Mouse (Mus musculus) limb, embryonic 13.5 days (tissue): ENCODE measurements around the gene Gstt4. TPM values are rescaled to one million over a fixed set of nuclear protein-coding genes. Genes with fewer than 3 reads are reported as not detected.

ENCODE experiments used
- ATAC-seq: fragments of 200-750 bp; cut with Nextera tagmentation; 2 replicates; pipeline ENCODE4 v1.8.0; 2017; ENCODE audit warnings: low read depth, moderate number of reproducible peaks, moderate TSS enrichment; ENCODE audit not compliant: low FRiP score
- H3K27ac ChIP-seq: fragments of 300-500 bp; sonication (generic); 2 replicates; pipeline ENCODE4 v1.5.1; 2015; ENCODE audit warnings: inconsistent platforms, mild to moderate bottlenecking, moderate library complexity
- H3K27me3 ChIP-seq: fragments of 300-500 bp; sonication (generic); 2 replicates; pipeline ENCODE4 v1.6.1; 2015; ENCODE audit warnings: mild to moderate bottlenecking, inconsistent platforms
- H3K36me3 ChIP-seq: fragments of 300-500 bp; sonication (generic); 2 replicates; pipeline ENCODE4 v1.6.1; 2015; ENCODE audit warnings: inconsistent platforms, mild to moderate bottlenecking, moderate library complexity
- H3K4me1 ChIP-seq: fragments of 300-500 bp; sonication (generic); 2 replicates; pipeline ENCODE4 v1.6.1; 2015; ENCODE audit warnings: inconsistent platforms
- H3K4me2 ChIP-seq: fragments of 300-500 bp; sonication (generic); replicated peaks from 2 replicates; pipeline ENCODE4 v1.6.1; 2015; ENCODE audit warnings: inconsistent platforms, mild to moderate bottlenecking, moderate library complexity
- H3K4me3 ChIP-seq: fragments of 300-500 bp; sonication (generic); 2 replicates; pipeline ENCODE4 v1.5.1; 2015; ENCODE audit warnings: moderate library complexity, mild to moderate bottlenecking, inconsistent platforms
- H3K9ac ChIP-seq: fragments of 300-500 bp; sonication (generic); 2 replicates; pipeline ENCODE4 v1.6.1; 2015; ENCODE audit warnings: mild to moderate bottlenecking, inconsistent platforms
- H3K9me3 ChIP-seq: fragments of 300-500 bp; sonication (generic); 2 replicates; pipeline ENCODE4 v1.6.1; 2016; ENCODE audit warnings: inconsistent platforms
- WGBS: fragments of 180-500 bp; shearing (Covaris S2); methylation state at CpG from one replicate; pipeline ENCODE4 v1.1.7; 2015; 5-methylcytosine and 5-hydroxymethylcytosine counted together
- polyA plus RNA-seq: library from polyadenylated mRNA; unstranded; fragments of >200 nt; fragmentation: Nextera tagmentation; extraction: Ambion mirVana; gene quantifications from 2 replicates; pipeline ENCODE4 v1.2.1, GENCODE M21; 2015

Gene Gstt4
- polyA plus RNA-seq, 1 experiment from 2014 or later: not detected

GRCm38 (mm10) chr10:75834250-75834649 is 11.9 kb upstream of the Gstt4 start:
- no peaks in the 10 kb centered on the region for H3K36me3 ChIP-seq
- peaks cover 39% of the 10 kb centered on the region for H3K4me1 ChIP-seq
- peak overlapping the region; percentile 48; the same call in 1 of the 2 replicates for H3K27ac ChIP-seq
- peaks cover 20% of the 10 kb centered on the region for H3K27me3 ChIP-seq
- peak overlapping the region; percentile 76 for H3K4me2 ChIP-seq
- no peak for ATAC-seq
- H3K9me3 ChIP-seq: no peaks in the 10 kb centered on the region
- H3K4me3 ChIP-seq: peak overlapping the region; percentile 42
- H3K9ac ChIP-seq: peak overlapping the region; percentile 55
- 3% methylated on average over 21 of the region's 21 CpGs for WGBS

DNA sequence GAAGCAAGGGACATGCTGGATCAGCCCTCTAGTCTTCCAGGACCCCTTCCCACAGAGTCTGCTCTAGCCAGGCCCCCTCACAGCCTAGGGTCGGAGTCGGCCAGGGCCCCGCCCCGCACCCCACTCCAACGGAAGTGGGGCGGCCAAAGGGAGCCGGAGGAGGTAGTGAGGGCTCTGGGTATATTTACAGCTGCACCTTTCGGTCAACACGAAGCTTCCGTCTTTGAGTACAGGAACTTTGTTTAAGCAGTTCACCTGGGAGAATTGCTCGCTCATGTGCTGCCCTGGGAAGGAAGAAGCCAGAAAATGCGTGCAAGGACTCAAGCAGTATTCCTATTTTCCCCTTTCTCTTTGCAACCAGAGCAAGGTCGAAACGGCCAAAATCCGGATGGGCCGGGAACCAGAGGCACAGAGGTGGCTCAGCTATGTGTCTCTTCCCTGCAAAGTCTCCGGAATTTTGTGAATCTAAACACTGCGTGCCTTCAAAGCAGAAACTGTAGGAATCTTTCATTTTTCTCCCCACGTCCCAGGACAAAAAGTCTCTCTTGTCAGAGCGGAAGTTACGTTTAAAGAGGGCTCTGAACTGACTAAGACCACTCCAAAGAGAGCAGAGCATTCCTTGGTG is 11.2 kb upstream of the Gstt4 start:
- WGBS: 15% methylated on average over 21 of the region's 21 CpGs
- Histone ChIP-seq H3K9ac (peak overlapping the region; percentile 55), H3K4me3 (peak overlapping the region; percentile 42), H3K36me3 (no peaks in the 10 kb centered on the region), H3K27ac (peak overlapping the region; percentile 48; the same call in 1 of the 2 replicates), H3K4me2 (peak overlapping the region; percentile 76), H3K27me3 (peaks cover 20% of the 10 kb centered on the region), H3K4me1 (peaks cover 37% of the 10 kb centered on the region), H3K9me3 (no peaks in the 10 kb centered on the region)
- no peak for ATAC-seq

DNA sequence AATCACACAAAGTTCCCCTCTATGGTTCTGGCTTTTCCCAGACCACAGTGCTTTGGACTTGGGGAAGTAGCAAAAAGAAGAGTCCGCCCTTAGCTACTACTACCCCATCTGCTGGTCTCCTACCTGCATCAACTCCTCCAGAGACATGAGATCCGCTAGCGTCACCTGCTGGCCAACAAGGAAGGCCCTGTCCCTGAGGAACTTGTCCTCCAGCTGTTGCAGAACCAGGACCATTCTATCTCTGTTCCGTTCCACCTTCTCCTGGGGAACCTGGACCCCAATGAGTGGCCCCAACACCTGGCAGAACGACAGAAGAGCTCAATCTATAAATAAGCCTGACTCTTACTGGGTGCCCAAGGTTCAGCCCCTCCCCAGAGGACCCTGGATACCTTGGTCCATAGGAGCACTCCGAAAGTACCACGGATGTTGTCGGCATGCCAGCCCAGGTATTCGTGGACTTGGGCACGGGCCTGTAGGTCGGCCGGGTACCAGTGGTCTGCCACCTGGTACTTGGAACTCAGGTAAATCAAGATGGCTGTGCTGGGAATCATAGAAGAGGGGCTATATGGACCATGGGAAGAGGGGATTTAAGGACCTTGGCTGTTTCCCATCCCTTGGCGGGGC is 10.0 kb upstream of the Gstt4 start:
- peaks cover 20% of the 10 kb centered on the region for H3K27me3 ChIP-seq
- no peaks in the 10 kb centered on the region for H3K36me3 ChIP-seq
- 67% methylated on average over 13 of the region's 13 CpGs for WGBS
- H3K4me3 ChIP-seq: no peak overlapping the region
- peaks cover 31% of the 10 kb centered on the region for H3K4me1 ChIP-seq
- ATAC-seq: no peak
- H3K9me3 ChIP-seq: no peaks in the 10 kb centered on the region
- no peak overlapping the region for H3K27ac ChIP-seq
- no peak overlapping the region for H3K4me2 ChIP-seq
- no peak overlapping the region for H3K9ac ChIP-seq

- H3K36me3 ChIP-seq: no peaks in the 10 kb centered on the region
- no peak overlapping the region for H3K9ac ChIP-seq
- no peak overlapping the region for H3K4me3 ChIP-seq
- no peak overlapping the region for H3K4me2 ChIP-seq
- H3K27ac ChIP-seq: no peak overlapping the region
- no peak for ATAC-seq
- WGBS: 74% methylated on average over 2 of the region's 2 CpGs
- H3K4me1 ChIP-seq: peaks cover 19% of the 10 kb centered on the region; the same call in 1 of the 2 replicates
- no peaks in the 10 kb centered on the region for H3K9me3 ChIP-seq
- H3K27me3 ChIP-seq: peaks cover 20% of the 10 kb centered on the region
Measured at GRCm38 (mm10) chr10:75830275-75830670, 7.9 kb upstream of the Gstt4 start.

GRCm38 (mm10) chr10:75829529-75830274 is 7.4 kb upstream of the Gstt4 start:
- no peaks in the 10 kb centered on the region for H3K9me3 ChIP-seq
- ATAC-seq: no peak
- H3K27ac ChIP-seq: no peak overlapping the region
- no peak overlapping the region for H3K4me2 ChIP-seq
- H3K4me3 ChIP-seq: no peak overlapping the region
- H3K9ac ChIP-seq: no peak overlapping the region
- peaks cover 15% of the 10 kb centered on the region; the same call in 1 of the 2 replicates for H3K4me1 ChIP-seq
- H3K27me3 ChIP-seq: peaks cover 20% of the 10 kb centered on the region
- WGBS: 76% methylated on average over 2 of the region's 2 CpGs
- H3K36me3 ChIP-seq: no peaks in the 10 kb centered on the region

GRCm38 (mm10) chr10:75828500-75828931 is 6.2 kb upstream of the Gstt4 start:
- ATAC-seq: no peak
- no peak overlapping the region for H3K4me3 ChIP-seq

GRCm38 (mm10) chr10:75827668-75828360 is 5.5 kb upstream of the Gstt4 start:
- H3K9me3 ChIP-seq: no peaks in the 10 kb centered on the region
- 86% methylated on average over 4 of the region's 4 CpGs for WGBS
- peaks cover 6% of the 10 kb centered on the region; the same call in 1 of the 2 replicates for H3K27me3 ChIP-seq
- H3K27ac ChIP-seq: no peak overlapping the region
- H3K36me3 ChIP-seq: no peaks in the 10 kb centered on the region
- H3K4me3 ChIP-seq: no peak overlapping the region
- no peak overlapping the region for H3K4me2 ChIP-seq
- no peak overlapping the region for H3K9ac ChIP-seq
- ATAC-seq: no peak
- H3K4me1 ChIP-seq: peaks cover 6% of the 10 kb centered on the region; the same call in 1 of the 2 replicates

More at GRCm38 (mm10) chr10:75828500-75828931, 6.2 kb upstream of the Gstt4 start:
- no peak overlapping the region for H3K27ac ChIP-seq
- peaks cover 10% of the 10 kb centered on the region; the same call in 1 of the 2 replicates for H3K4me1 ChIP-seq
- no peak overlapping the region for H3K9ac ChIP-seq
- H3K27me3 ChIP-seq: peaks cover 13% of the 10 kb centered on the region; the same call in 1 of the 2 replicates
- no peaks in the 10 kb centered on the region for H3K9me3 ChIP-seq
- no peak overlapping the region for H3K4me2 ChIP-seq
- H3K36me3 ChIP-seq: no peaks in the 10 kb centered on the region

GRCm38 (mm10) chr10:75824530-75824929 is 2.2 kb upstream of the Gstt4 start:
- WGBS: 77% methylated on average over 4 of the region's 4 CpGs
- Histone ChIP-seq H3K4me3 (no peak overlapping the region), H3K9me3 (no peaks in the 10 kb centered on the region), H3K4me2 (no peak overlapping the region), H3K36me3 (no peaks in the 10 kb centered on the region), H3K9ac (no peak overlapping the region), H3K27me3 (no peaks in the 10 kb centered on the region), H3K4me1 (peaks cover 6% of the 10 kb centered on the region; the same call in 1 of the 2 replicates), H3K27ac (no peak overlapping the region)
- ATAC-seq: no peak

DNA sequence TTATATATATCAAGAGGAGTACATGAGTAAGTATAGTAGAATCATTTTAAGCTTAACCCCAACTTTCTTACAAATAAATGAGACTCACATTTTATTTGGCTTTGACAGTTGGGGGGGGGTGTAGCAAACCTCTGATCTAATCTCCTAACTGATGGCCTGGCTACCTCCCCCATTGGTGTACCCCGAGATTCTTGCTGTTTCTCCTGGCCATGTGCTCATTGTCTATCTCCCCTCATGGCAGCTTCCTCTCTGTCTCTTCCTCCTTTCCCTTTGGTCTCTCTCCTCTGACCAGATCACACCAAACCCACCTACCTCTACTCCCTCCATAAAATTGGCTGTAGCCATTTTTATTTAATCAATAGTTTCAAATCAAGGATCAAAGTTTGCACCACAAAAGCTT is 1.4 kb upstream of the Gstt4 start:
- Histone ChIP-seq H3K27me3 (no peaks in the 10 kb centered on the region), H3K27ac (no peak overlapping the region), H3K36me3 (no peaks in the 10 kb centered on the region), H3K9ac (no peak overlapping the region), H3K4me2 (no peak overlapping the region), H3K9me3 (no peaks in the 10 kb centered on the region), H3K4me3 (no peak overlapping the region), H3K4me1 (peaks cover 6% of the 10 kb centered on the region; the same call in 1 of the 2 replicates)
- no peak for ATAC-seq
- 96% methylated on average over 1 of the region's 1 CpGs for WGBS

GRCm38 (mm10) chr10:75819882-75820281 is 2.5 kb downstream of the Gstt4 start:
- no peak overlapping the region for H3K27ac ChIP-seq
- no peaks in the 10 kb centered on the region for H3K27me3 ChIP-seq
- ATAC-seq: no peak
- H3K9ac ChIP-seq: no peak overlapping the region
- no peak overlapping the region for H3K4me2 ChIP-seq
- H3K4me1 ChIP-seq: no peaks in the 10 kb centered on the region
- 82% methylated on average over 5 of the region's 5 CpGs for WGBS
- H3K36me3 ChIP-seq: no peaks in the 10 kb centered on the region
- no peak overlapping the region for H3K4me3 ChIP-seq
- H3K9me3 ChIP-seq: no peaks in the 10 kb centered on the region

GRCm38 (mm10) chr10:75818641-75819040 is 3.7 kb downstream of the Gstt4 start:
- no peak overlapping the region for H3K4me3 ChIP-seq
- no peak overlapping the region for H3K4me2 ChIP-seq
- 63% methylated on average over 10 of the region's 10 CpGs for WGBS
- no peak for ATAC-seq
- H3K4me1 ChIP-seq: no peaks in the 10 kb centered on the region
- no peaks in the 10 kb centered on the region for H3K9me3 ChIP-seq
- H3K27ac ChIP-seq: no peak overlapping the region
- no peaks in the 10 kb centered on the region for H3K27me3 ChIP-seq
- no peak overlapping the region for H3K9ac ChIP-seq
- no peaks in the 10 kb centered on the region for H3K36me3 ChIP-seq

- Histone ChIP-seq H3K9me3 (no peaks in the 10 kb centered on the region), H3K4me3 (no peak overlapping the region), H3K27ac (no peak overlapping the region), H3K4me2 (no peak overlapping the region), H3K4me1 (no peaks in the 10 kb centered on the region), H3K9ac (no peak overlapping the region), H3K36me3 (no peaks in the 10 kb centered on the region), H3K27me3 (no peaks in the 10 kb centered on the region)
- 59% methylated on average over 2 of the region's 2 CpGs for WGBS
- no peak for ATAC-seq
Measured at GRCm38 (mm10) chr10:75804217-75804616, 18.1 kb downstream of the Gstt4 start.
